ENCODE assay signal across 7 mouse cellular contexts in genomic region chr17:46554977-46555672, GRCm38 (mm10). TPM values are rescaled to one million over a fixed set of nuclear protein-coding genes. Genes with fewer than 3 reads are reported as not detected.
DNase-seq lines count a peak whose midpoint lies in the region; ATAC-seq and TF ChIP-seq lines count a peak whose summit lies in the region.

No protein-coding gene starts in this region.

- under 1% methylated on average over 71 of the region's 75 CpGs for WGBS in heart, embryonic 11.5 days (ENCODE audit: insufficient replicate concordance)
- WGBS in midbrain, embryonic 10.5 days = under 1% methylated on average over 75 of the region's 75 CpGs
- under 1% methylated on average over 72 of the region's 75 CpGs for WGBS in stomach, embryonic 15.5 days

- no peaks in the 10 kb centered on the region for H3K9me3 ChIP-seq in E14TG2a.4 (ENCODE audit: low read length)
- H3K9me3 ChIP-seq in heart, embryonic 11.5 days (replicated peaks; ENCODE audit: control insufficient read depth, low read length) = no peaks in the 10 kb centered on the region
- H3K9me3 ChIP-seq in midbrain, embryonic 10.5 days (replicated peaks) = no peaks in the 10 kb centered on the region
- no peaks in the 10 kb centered on the region for H3K9me3 ChIP-seq in stomach, embryonic 15.5 days

- H3K36me3 ChIP-seq in E14TG2a.4 (ENCODE audit: insufficient read depth, low read length) = peaks cover 27% of the 10 kb centered on the region
- peaks cover 21% of the 10 kb centered on the region; the same call in 1 of the 2 replicates for H3K36me3 ChIP-seq in heart, embryonic 11.5 days (ENCODE audit: control insufficient read depth, insufficient read depth, low read length)
- peaks cover 23% of the 10 kb centered on the region for H3K36me3 ChIP-seq in midbrain, embryonic 10.5 days
- H3K36me3 ChIP-seq in stomach, embryonic 15.5 days = peaks cover 22% of the 10 kb centered on the region

- DNase-seq in 3T3-L1 (ENCODE audit: low read depth, low spot score) = peak; percentile 27
- peak; percentile 63 to 66 for DNase-seq in cerebellum, postnatal 14 days
- DNase-seq in kidney, postnatal 10 days = peak; percentile 69
- DNase-seq in midbrain, embryonic 10.5 days (ENCODE audit: low spot score) = peak; percentile 69

- peak overlapping the region; percentile 91 for H3K4me3 ChIP-seq in E14TG2a.4 (replicated peaks; ENCODE audit: low read length)
- H3K4me3 ChIP-seq in heart, embryonic 11.5 days (ENCODE audit: low read depth, low read length) = peak overlapping the region; percentile 92
- H3K4me3 ChIP-seq in midbrain, embryonic 10.5 days = peak overlapping the region; percentile 99
- peak overlapping the region; percentile 96 for H3K4me3 ChIP-seq in stomach, embryonic 15.5 days (replicated peaks)

- H3K27ac ChIP-seq in heart, embryonic 11.5 days (ENCODE audit: low read depth, low read length) = peak overlapping the region; percentile 98
- H3K27ac ChIP-seq in midbrain, embryonic 10.5 days (replicated peaks) = peak overlapping the region; percentile 98
- H3K27ac ChIP-seq in stomach, embryonic 15.5 days = peak overlapping the region; percentile 90

- H3K9ac ChIP-seq in heart, embryonic 11.5 days (ENCODE audit: low read depth, low read length) = peak overlapping the region; percentile 100
- H3K9ac ChIP-seq in stomach, embryonic 15.5 days = peak overlapping the region; percentile 99

- peak overlapping the region; percentile 82 for H3K4me2 ChIP-seq in heart, embryonic 11.5 days
- H3K4me2 ChIP-seq in stomach, embryonic 15.5 days = peak overlapping the region; percentile 82

- peaks cover 44% of the 10 kb centered on the region for H3K4me1 ChIP-seq in E14TG2a.4 (replicated peaks; ENCODE audit: low read depth, low read length)
- H3K4me1 ChIP-seq in heart, embryonic 11.5 days (ENCODE audit: control insufficient read depth, insufficient read depth, low read length) = peaks cover 29% of the 10 kb centered on the region
- peaks cover 48% of the 10 kb centered on the region for H3K4me1 ChIP-seq in midbrain, embryonic 10.5 days
- H3K4me1 ChIP-seq in stomach, embryonic 15.5 days = peaks cover 26% of the 10 kb centered on the region

- no peak for TF ChIP-seq CTCF in E14TG2a.4 (conservative IDR thresholded peaks at IDR 0.05; ENCODE audit: low read length)

- peaks cover 18% of the 10 kb centered on the region for H3K27me3 ChIP-seq in E14TG2a.4 (ENCODE audit: insufficient read depth, low read length)
- no peaks in the 10 kb centered on the region for H3K27me3 ChIP-seq in heart, embryonic 11.5 days (ENCODE audit: control insufficient read depth, insufficient read depth, low read length)
- peaks cover 13% of the 10 kb centered on the region; the same call in 1 of the 2 replicates for H3K27me3 ChIP-seq in midbrain, embryonic 10.5 days (ENCODE audit: low read depth, poor library complexity, severe bottlenecking)
- no peaks in the 10 kb centered on the region for H3K27me3 ChIP-seq in stomach, embryonic 15.5 days (replicated peaks)

- no peak for ATAC-seq in heart, embryonic 11.5 days (replicated peaks; ENCODE audit: insufficient number of reproducible peaks, low FRiP score, low TSS enrichment)
- ATAC-seq in stomach, embryonic 15.5 days (ENCODE audit: insufficient read depth, low FRiP score, low read depth) = no peak

RNA-seq across cellular contexts. Expression of gene Srf, which starts 0.8 kb away (rescaled TPM):
- polyA plus RNA-seq in heart, embryonic 11.5 days (2014; fragmentation: Nextera tagmentation; extraction: Ambion mirVana) = 14.6 and 15.0 TPM in 2 replicates
- 5.0 and 6.5 TPM in 2 replicates for polyA plus RNA-seq in midbrain, embryonic 10.5 days (2016; fragmentation: Nextera tagmentation; extraction: Ambion mirVana)
- polyA plus RNA-seq in stomach, embryonic 15.5 days (2015; fragmentation: Nextera tagmentation; extraction: Ambion mirVana) = 8.7 and 9.4 TPM in 2 replicates

RNA-seq across cellular contexts. Expression of gene Cul9, which starts 8.9 kb away (rescaled TPM):
- polyA plus RNA-seq in heart, embryonic 11.5 days (2014; fragmentation: Nextera tagmentation; extraction: Ambion mirVana) = 2.5 and 4.4 TPM in 2 replicates
- 4.4 and 6.3 TPM in 2 replicates for polyA plus RNA-seq in midbrain, embryonic 10.5 days (2016; fragmentation: Nextera tagmentation; extraction: Ambion mirVana)
- 3.2 and 4.6 TPM in 2 replicates for polyA plus RNA-seq in stomach, embryonic 15.5 days (2015; fragmentation: Nextera tagmentation; extraction: Ambion mirVana)

RNA-seq across cellular contexts. Expression of gene Dnph1, which starts 58.6 kb away (rescaled TPM):
- 27.9 and 28.4 TPM in 2 replicates for polyA plus RNA-seq in heart, embryonic 11.5 days (2014; fragmentation: Nextera tagmentation; extraction: Ambion mirVana)
- polyA plus RNA-seq in midbrain, embryonic 10.5 days (2016; fragmentation: Nextera tagmentation; extraction: Ambion mirVana) = 85.2 and 98.4 TPM in 2 replicates
- 47.7 and 49.7 TPM in 2 replicates for polyA plus RNA-seq in stomach, embryonic 15.5 days (2015; fragmentation: Nextera tagmentation; extraction: Ambion mirVana)
